Mouse (Mus musculus): ENCODE results near the gene Mrpl36.

The Mrpl36 gene

DNA sequence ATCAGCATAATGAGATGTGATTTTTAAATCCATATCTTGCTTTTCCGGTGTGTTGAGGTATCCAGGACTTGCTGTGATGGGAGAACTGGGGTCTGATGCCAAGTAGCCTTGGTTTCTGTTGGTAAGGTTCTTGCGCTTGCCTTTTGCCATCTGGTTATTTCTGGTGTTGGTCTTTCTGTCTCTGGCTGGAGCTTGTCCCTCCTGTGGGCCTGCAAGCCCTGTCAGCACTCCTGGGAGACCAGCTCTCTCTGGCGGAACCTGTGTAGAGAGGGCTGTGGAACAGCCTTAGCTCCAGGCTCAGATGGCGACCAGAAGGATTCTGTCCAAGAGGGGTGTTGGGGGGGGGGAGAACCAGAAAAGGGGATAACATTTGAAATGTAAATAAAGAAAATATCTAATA, 18.4 kb downstream of the Mrpl36 start:
- no peak for DNase-seq (ENCODE audit: low spot score in 2 of 2)

DNA sequence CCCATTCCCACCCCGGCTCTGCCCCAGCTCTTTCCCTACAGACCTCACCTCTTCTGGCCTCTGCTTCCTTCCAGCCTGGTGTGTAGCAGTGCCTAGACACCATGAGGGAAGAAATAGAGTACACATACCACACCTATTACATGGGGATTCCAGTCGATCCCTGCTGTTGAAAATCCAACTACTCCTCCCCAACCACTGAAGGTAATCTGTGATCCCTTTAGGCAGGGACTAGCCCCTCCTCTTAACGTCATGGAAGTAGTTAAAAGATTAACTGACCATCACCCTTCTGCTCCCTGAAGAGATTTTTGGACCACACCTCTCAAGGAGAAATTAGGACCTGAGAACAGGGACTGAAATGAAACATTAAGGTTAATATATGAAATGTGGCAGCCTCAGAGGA, 18.9 kb downstream of the Mrpl36 start:
- no peak for DNase-seq (ENCODE audit: low spot score in 2 of 2)

- DNase-seq (ENCODE audit: low spot score in 2 of 2): no peak
Observed at GRCm38 (mm10) chr13:73347922-73348650, 19.8 kb downstream of the Mrpl36 start.

DNA sequence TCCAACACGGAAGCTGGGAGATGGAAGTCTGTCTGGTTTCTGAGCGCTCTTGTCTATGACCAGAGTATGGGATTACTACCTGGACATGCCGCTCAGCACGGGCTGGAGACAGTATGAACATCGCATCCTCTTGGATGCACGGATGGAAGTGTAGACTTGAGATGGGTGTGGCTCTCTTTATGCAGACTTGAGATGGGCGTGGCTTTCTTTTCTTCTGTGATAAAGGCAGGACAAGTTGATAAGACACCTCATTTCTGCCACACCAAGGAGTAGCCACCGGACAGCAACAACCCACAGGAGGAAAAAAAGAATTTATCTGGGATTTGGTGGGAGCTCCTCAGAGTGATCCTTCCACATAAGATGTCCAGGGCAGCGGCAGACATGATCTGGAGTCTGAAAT, 22.4 kb downstream of the Mrpl36 start:
- no peak for DNase-seq (ENCODE audit: low spot score in 2 of 2)

DNA sequence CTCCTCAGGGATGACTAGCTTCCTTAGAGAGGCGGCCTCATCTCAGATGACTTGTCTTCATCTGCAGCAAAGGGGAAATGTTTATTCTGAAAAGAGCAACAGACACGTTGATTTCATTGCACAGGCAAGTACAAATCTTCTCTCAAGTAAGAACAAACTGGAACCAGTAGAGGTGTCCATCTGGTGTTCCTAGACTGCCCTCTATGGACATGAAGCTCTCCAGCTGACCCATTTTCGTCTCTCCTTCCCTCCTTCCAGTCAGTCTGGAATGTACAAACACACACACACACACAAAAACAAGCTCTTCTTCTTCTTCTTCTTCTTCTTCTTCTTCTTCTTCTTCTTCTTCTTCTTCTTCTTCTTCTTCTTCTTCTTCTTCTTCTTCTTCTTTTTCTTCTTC, 23.6 kb downstream of the Mrpl36 start:
- no peak for DNase-seq (ENCODE audit: low spot score in 2 of 2)

DNA sequence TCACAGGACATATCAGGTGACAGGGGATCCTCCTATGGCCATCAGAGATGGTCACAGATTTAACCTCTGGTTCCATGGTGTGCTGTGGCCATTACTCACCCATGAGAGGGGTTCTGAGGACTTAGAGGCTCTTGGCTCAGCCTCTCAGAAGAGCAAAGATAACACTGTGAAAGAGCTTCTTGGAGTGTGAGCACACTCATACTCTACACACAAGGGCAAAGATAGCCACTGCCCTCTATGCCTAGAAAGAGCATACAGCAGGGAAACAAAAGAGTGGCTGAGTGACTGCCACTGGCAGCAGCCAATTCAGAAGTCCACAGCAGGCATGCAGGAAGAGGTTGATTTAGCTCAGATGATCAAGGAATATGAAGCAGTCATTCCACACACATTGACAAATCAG, 24.2 kb downstream of the Mrpl36 start:
- DNase-seq (ENCODE audit: low spot score in 2 of 2): no peak

GRCm38 (mm10) chr13:73357106-73357505, 28.8 kb downstream of the Mrpl36 start:
- no peak for DNase-seq (ENCODE audit: low spot score in 2 of 2)

DNA sequence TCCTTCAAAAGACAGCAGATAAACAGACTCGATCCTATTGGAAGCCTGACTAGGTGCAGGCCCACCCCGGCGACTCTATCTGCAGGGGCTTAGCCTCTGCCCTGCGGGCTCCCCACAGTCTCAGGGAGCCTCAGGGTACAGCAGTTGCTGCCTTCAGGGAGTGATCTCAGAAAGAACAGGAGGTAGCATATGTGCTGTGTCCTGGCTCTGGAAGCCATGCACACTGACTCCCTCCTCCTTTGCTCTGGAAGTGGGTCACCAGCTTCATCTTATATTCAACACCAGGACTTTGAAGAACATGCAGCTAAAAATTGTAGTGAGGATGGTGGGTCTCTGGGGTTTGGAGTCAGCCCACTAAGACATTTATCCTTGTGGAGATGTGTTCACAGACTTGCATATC, 45.1 kb downstream of the Mrpl36 start:
- no peak for DNase-seq (ENCODE audit: low spot score in 2 of 2)

GRCm38 (mm10) chr13:73374612-73375011, 46.3 kb downstream of the Mrpl36 start:
- no peak for DNase-seq (ENCODE audit: low spot score in 2 of 2)

GRCm38 (mm10) chr13:73377637-73378036, 49.3 kb downstream of the Mrpl36 start:
- no peak for DNase-seq (ENCODE audit: low spot score in 2 of 2)
